Mouse (Mus musculus) right cerebral cortex, postnatal 4 days (tissue): ENCODE measurements around the gene Aoah.

Experiments
- DNase-seq: peaks from one replicate; pipeline ENCODE4 v3.0.0-alpha.2; 2022

Aoah gene

DNA sequence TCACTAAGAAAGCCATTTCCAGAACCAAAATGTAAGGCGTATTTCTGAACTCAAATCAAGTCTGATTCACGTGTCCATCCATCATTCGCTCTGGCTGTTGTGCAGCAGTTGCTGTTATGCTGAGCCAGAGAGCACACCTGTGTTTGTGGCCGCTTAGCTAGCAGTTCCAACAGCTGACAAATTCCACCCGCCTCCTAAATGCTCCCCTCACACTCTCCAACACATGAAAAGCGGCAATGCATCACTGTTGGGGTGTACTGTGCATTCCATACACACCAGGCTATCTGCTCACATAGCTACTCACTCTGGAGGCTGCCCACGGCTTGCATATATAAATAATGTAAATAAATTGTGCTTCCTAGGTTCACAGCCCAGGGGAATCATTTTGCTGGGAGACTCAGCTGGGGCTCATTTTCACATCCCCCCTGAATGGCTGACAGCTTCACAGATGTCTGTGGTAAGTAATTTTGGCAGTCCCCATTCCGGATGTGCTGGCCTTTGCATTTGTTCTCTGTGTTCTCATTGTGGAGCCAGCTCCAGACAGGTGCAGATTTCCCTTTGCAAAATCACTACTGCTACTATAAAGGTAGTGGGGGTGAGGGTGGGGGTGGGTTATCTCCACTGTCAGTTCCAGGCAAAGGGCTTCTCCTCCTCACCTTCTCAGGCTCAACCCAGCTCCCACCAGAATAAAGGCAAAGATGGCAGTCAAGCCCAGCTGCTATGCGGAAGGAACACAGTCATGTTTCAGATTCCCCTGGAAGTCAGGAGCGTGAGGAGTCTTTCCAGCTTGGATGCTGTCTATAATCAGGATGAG is 123.0 kb downstream of the Aoah start:
- DNase-seq = no peak

DNA sequence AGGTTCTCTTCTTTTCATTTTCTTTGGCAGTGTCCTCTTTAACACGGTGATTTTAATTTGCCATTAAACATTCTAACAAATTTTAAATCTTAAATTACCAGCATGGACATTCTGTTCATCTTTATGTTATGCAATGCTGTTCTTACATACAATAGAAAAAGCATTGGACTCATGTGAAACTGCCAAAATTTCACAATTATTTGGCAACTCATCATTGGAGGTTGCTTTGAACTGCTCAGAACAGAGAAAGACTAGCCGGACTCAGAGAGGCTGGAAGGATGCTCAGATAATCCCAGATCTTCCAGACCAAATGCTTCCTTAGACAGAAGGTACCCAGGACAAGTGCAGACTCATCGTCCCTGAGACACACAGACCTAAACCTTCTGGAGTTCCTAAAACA is 126.5 kb downstream of the Aoah start:
- no peak for DNase-seq

DNA sequence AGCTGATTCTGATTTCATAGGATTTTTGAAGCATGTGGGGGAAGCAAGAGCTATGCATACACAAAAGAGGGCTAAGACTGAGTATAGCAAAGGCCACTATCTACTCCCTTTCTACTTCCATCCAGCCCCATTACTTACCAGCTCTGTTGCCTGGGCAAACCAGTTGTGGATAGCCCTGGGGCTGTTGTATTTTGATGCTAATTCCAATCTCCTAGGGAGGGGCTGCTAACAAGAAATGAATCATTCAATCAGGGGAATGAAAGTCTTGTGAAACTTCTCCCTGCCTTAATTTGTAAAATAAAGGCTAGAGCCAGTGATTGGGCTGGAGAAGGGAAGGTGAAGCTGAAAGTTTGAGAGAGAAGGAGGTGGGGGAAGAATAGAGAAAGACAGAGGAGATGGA is 142.1 kb downstream of the Aoah start:
- DNase-seq = no peak

DNA sequence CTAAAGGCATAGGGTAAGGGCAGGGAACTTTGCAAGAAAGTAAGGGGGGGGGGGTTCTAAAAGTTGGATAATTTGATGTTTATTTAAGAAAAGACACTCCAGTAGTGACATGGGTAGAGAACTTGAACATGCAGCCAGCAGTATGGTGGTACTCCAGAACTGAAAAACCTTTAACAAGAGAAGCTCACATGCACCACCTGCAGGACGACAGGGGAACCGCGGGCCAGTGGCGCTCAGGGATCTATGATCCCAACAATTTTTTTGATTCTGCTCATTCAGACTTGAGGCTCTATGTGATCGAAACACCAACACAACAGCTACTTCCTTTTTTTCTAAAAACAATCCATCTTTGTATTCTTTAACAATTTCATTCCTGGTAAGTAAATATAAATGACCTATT is 143.5 kb downstream of the Aoah start:
- peak; percentile 68 for DNase-seq

DNA sequence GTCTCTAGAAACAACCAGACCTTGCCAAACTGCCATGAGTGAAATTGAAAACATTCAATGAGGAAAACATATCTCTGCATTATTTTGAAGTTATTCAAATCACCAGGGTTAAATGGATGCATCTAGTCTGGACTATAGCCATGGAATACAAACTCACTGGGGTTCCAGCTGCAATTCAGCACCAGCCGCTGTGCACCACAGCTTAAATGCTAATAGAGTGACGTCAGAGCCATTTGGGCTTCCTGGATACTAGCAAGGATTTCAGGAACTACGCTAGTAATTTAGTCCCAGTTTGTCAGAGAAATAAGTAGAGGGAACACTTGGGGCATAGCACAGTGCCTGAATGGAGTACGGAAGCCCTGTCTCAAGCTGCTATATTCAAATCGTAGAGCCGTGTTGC is 145.2 kb downstream of the Aoah start:
- no peak for DNase-seq

DNA sequence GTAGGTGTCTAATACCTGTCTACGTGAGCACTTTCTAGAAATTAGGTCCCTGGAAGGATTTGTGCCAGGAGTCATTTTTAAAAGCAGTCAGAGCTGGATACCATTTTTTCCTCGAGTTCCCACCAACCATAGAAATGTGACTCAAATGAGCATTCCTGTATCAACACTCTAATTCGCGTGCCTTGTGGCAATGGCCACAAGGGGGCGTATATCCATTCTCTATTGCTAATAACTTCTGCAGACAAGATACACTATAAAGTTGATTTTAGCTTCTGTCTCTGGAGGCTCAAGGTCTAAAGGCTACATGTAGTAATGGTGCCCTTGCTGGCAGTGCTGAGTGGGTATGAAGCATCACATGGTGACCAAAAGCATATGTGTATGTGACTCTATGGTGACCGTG is 146.5 kb downstream of the Aoah start:
- peak; percentile 16 for DNase-seq

DNA sequence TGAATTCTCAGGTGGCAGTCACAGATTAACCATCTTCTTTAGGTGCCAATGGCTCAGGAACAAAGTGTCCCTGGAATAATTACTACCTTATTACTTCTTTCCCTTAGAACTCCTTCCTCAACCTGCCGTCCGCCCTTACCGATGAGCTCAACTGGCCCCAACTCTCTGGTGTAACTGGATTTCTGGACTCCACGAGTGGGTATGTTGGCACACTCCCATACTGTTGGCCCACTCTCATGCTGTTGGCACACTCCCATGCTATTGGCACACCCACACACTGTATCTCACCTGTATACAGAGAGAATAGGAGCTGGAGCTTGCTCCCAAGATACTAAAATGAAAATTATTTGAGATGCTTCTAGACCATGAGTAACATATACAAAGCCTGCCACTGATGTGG is 147.8 kb downstream of the Aoah start:
- no peak for DNase-seq

DNA sequence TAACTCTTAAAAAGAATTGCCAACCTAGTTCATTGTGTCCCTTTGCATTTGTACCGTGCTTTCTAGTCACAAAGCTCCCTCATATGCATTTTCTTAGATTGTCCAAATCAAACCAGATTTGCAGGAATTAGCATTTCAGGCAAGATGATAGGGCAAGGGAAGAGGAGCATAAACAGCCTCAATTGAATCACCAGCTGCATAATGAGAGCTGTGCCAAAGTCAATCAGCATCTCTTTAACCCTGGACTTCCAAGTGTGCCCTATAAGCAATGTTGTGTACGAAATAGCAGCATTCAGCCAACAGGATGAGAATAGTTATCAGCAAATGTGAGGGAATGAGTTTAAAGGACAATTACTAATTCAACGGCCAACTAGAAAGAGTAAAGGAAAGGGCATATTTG is 169.2 kb downstream of the Aoah start:
- DNase-seq = no peak

DNA sequence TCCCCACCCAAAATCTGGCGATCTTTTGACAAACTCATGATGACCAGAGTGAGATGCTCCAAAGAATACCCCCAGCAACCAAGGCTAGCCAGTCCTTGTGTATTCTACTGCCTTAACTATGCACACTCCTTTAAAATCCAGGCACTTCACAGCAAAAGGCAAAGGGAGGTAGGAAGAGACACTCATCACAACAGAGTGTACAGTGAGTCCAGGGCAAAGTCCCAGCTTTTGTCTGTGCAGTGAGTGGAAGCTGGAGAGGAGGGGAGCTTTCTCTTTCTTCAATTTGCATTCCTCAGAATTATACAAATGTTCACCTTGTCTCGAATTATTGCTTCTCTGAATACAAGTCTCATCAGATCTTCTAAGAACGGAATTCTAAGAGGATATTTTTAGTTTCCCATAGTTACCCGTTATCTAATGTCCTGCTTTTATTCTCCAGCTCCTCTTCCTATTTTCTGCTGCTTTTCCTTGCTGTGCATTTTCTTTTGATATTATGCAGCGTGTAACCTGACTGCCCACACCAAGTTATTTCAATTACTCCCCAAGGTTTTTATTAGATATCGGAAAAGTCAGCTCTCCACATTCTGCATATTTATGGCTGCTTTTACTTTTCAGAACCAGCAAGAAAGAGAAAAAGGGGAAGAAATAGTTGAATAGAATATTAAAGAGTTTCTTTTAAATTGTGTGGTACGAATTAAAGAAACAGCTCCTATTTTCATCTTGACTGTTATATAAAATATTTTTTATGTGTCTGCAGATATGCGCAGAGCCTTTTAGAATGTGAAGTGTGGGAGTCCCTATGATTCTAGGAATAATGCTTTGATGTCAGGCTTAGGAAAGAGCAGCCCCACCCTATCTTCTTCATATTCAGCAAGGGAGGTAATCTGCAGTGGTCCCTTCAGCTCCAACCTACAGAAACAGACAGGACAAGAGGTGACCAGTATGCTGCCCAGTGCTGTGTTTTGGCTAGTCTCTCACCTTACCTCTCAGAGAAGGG is 187.6 kb downstream of the Aoah start:
- DNase-seq = no peak

DNA sequence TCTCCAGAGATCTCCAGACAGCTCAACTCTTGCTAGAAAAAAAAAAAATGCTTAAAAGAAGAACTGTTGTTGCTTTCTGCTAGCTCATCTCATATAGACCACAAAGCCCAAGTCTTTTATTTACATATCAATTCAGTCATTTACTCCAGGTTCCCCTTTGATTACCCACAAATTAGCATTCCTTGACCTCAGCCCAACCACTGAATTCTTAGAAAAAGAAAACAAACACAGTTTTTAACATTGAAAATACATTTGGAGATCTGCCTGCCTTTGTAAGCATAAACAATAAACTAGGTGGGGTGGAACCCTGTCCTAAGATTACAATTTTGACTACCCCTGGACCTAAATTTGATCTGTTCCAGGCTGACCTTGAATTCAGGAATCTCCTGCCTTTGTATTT is 191.6 kb downstream of the Aoah start:
- DNase-seq = no peak

DNA sequence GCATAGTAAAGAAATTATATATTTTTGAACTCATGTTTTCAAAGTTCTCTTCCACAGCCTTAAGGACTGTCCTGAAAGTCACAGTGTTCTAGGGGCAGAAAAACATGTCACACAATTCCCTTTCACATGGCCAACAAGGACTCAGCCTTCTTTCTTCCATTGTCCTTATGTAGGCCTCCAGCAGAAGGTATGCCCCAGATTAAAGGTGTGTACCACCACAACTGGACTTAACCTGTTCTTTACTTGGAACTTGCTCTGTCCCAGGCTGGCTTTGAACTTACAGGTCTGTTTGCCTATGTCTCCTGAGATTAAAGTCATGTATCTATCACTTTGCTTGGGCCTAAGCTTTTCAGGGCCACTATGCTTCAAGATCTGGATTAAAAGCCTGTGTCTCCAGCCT is 192.0 kb downstream of the Aoah start:
- DNase-seq = no peak

DNA sequence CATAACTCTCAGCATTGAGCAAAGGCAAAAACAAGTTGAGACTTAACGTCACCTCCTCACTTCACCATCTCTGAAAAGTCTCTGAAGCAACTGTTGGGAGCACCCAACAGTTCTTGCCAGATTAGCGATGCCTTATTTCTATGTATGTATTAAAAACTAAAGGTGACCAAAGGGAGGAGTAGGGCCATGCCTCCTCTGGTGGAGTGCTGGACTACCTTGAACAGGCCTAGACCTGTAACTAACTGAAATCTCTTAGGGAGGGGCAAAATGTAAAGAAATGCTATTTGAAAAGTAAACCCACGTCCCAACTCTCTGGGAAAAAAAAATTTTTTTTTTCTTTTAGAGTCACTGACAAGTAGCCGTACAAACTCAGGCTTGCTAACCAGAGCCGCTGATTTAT is 211.3 kb downstream of the Aoah start:
- DNase-seq = no peak

DNA sequence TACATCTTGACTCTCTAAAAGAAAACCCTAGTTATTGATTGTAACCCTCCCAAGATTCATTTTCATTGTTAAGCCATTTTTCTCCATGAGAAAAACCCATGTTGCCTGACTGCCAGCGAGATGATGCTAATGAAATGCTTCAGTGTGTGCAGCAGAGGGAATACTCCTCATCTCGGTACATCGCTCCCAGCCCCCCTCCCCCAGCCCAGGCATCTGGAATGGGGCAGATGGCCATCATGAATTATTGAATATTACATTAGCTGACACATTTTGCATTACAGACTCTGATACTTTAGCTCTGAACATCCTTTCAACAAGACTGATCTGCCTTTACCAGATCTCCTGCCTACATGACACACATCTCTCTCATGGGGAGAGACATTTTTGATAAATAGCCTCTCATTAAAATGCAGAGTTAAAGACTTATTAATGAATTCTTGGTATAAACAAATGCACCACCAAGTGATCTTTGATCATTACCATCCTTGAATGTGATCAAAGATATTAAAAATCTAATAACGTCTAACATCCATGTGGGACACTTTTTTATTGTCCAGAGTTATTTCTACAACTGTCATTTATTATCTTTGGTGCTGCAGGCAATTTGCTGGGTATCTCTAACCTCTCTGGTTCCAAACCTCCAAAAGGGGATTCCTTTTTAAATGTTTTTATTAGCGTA is 211.9 kb downstream of the Aoah start:
- DNase-seq = no peak

DNA sequence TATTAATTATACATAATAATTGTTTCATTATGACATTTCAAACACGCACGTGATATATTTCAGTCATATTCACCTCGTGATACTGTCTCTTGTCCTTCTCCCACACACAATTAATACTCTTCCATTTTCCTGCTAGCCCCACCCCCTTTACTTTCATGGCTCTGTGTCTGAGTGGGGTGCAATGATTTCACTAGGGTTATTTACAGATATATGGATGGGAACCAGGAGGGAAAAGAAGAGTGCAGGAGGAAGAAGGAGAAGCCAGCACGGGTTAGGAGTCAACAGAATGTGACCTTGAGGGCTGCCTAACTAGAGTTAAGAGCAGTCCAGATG is 212.4 kb downstream of the Aoah start:
- no peak for DNase-seq

DNA sequence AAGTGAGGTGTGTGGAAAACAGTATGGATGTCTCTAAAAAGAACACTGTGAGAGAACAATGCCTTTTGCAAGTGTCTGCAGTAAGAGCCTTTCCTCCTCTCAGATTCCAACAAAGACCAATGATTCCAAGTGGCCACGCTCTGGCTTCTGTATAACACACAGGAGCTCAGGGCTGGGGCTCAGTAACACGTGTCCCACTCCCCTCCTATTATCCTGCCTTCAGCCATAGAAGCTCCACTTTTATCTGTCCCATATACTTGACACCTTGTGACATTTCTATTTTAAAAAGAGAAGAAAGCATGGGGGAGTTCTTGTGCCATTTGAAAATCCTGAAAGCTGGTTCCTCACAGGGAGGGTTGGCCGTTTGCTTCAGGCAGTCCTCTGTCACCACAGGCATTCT is 219.7 kb downstream of the Aoah start:
- DNase-seq = no peak

DNA sequence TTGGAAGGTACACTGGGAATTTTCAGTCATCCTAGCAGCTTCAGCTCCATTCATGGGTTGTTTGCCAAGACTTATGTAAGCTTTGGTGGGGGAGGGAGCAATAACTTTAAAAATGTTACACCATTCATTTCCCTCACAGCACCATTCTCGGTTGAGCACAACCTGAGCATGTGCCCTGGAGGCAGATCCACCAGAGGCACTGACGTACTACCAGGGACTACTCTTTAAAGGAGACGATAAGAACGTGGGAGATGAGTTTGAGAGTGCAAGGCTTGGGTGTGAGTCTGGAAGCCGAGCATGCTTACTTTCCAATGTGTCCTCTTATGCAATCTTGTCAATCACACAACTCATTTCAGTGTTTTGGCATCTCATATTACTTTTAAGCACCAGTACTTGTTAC is 230.9 kb downstream of the Aoah start:
- no peak for DNase-seq

DNA sequence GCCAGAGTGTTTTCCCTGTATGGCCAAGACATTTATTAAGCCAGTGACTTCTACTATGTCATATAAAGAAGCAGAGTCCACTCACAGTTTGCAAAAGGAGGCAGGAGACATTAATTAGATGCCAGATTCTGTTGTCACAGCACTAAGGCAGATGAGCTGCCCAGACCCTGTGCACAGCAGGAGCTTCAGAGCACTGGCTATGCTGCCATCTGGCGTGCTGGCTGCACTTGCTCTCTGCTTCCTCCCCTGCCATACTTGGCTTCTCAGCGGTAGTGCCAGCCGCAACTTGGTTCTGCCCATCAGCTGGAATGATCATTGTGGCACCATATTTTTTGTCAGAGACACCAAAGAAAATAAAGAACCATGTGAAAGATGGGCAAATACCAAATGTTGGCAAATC is 239.3 kb downstream of the Aoah start:
- peak; percentile 17 for DNase-seq

DNA sequence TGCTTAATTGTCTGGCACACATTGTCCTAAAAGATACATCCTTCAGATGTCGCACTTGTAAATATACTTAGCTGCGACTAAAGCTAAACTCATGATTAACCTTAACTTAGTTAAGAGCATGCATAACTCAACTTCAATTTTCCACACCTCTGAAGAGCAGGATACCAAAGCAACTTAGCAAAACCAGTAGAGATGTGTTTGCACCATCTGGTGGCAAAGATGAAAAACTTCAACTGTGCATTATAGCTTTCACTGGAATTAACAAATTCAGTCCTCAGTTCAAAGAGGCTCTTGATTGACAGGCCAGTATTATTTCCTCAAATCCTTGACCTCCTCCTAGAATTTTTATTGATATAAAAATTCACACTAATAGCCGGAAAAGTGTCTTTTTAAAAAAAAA is 241.1 kb downstream of the Aoah start:
- DNase-seq = no peak

DNA sequence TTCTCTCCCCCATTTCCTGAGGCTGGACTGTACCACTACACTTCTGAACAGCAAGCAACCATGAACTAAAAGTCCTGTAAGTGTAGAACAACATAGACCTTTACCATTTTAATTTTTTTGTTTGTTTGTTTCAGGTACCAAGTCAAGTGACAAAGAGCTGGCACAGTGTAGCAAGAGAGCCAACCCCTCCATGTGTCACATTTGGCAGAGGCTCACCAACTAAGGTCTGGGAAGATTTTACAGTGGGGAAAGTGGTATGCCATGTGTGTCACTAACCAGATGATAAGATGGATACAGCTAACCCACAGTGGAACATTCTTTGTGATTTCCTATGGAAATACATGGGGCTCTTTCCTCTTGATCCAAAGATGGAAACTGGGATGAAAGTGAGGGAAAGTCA is 242.1 kb downstream of the Aoah start:
- DNase-seq = no peak

DNA sequence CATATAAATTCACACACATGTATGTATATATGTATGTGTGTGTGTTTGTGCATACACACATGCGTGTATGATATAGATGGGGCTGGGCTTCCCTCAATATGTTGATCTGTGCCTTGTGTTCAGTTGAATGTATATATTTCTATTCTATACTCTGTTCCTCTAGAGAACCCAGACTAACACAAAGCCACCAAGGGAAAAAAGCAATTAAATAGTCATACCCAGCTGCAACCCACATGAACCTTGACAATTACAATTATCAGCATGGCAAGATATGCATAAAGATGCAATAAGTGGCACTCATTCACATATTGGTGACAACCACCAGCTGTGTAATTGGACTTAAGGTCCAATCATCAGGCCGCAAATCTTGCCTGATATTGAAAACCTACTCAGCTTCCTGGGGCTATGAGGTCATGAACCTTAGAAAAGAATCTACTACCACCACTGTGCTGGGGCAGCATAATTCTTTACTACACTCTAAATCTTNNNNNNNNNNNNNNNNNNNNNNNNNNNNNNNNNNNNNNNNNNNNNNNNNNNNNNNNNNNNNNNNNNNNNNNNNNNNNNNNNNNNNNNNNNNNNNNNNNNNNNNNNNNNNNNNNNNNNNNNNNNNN is 246.8 kb downstream of the Aoah start:
- DNase-seq = no peak

DNA sequence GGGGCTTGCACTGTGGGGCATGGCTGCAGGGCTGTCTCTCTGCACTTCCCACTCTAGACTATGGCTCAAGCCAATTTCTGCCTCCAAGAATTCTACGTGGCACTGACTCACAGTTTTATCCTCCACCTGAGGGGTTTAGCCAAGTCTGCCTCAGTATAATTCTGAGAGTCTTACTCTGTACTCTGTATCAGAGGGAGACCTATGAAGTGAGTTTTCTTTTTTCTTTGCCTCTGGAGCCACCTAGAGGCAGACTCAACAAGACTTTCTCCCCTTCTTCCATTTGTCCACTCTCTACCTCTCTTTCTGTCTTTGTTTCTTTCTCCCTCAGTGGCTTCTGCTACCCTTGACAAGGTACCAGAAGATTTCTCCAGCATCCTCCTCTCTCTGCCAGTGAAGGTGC is 256.2 kb downstream of the Aoah start:
- no peak for DNase-seq

DNA sequence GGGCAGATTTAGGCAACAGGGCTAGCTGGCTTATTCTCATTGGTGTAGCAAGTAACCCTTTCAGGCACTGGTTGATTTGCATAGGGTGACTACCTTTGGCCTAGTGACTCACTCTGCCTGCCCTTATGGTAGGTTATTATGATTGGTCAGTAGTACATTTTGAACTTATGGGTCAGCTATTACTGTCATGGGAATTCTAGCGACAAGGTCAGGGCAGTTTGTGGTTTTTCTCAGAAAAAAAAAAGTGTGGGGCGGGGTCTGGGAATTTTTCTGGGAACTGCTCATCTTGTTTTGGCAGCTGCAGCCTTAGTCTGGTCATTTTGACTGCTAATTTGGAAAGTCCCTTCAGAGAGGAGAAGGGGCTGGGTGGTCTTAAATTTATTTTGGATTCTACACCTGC is 272.1 kb downstream of the Aoah start:
- no peak for DNase-seq

DNA sequence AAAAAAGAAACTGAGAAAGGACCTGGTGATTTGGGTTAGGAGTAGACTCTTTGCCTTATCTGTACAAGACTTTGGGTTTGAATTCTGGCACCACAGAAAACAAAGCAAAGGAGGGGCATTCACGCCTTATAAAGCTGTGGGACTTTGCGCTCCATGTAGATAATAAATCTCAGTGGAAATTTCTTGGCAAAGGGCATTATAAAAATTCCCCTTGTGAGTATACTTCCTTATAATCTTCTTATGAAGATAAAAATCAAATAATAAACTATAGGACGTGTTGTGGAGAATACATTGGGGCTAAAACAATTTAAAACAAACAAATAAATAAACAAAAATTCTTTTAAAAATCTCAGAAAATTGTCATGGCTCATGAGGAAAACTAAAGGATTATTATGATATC is 280.9 kb downstream of the Aoah start, which contains the start of gene Olfr1370:
Gene Olfr1370, minus strand, starts transcription at position 101 of the 400 bp plus-strand sequence.
- no peak for DNase-seq
